Mouse (Mus musculus): ENCODE measurements around the gene Elmod2.
A peak's percentile ranks its signal among the peaks of the same experiment; 100 is the strongest.
"Not testable (repeated sequence)": the region's sequence is repeated elsewhere in the genome, so short reads cannot be mapped to it uniquely, and the experiment has no call there.

Elmod2 gene

DNA sequence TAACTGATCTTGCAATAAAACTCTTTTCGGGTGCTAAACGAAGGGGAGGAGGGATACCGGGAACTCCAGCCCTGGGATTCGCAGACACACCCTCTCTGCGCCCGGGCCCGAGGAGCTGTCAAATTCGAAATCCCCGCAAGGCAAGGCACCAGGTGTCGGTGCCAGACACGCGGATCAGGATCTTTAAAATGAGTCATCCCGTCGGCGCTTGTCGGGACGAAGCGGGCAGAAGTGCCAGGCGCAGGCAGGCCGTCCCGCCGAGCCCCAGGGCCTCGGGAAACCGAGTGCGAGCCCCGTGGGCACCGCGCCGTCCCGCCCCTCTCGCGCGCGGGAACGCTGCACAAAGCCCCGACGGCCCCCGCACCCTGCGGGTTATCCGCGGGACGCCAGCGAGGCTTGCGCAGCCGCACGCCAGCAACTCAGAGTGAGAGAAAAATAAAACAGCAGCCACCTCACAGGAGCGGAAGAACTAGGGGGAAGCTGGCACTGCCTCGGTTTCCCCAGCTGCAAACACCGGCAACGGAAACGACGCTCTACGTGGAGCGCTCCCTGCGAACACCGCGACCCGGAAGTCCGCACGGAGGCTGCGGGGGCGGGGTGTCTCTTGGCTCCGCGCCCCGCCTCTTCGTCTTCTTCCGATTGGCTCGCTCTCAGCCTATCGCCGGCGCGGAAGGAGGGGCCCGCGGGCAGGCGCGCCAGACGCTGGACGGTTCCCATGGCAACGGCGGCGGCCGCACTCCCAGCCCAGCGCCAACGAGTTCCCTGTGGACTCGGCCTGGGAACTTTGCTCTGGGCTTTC is at the start of gene Elmod2:
Gene Elmod2 (minus strand): TSS at position 588 of the 799 bp plus-strand sequence.
- DNase-seq (ENCODE audit: extremely low read depth, low read depth, low spot score) = peak; percentile 23

GRCm38 (mm10) chr8:83381016-83381415 is 48.7 kb upstream of the Elmod2 start:
- DNase-seq (ENCODE audit: extremely low read depth, low read depth, low spot score) = no peak

DNA sequence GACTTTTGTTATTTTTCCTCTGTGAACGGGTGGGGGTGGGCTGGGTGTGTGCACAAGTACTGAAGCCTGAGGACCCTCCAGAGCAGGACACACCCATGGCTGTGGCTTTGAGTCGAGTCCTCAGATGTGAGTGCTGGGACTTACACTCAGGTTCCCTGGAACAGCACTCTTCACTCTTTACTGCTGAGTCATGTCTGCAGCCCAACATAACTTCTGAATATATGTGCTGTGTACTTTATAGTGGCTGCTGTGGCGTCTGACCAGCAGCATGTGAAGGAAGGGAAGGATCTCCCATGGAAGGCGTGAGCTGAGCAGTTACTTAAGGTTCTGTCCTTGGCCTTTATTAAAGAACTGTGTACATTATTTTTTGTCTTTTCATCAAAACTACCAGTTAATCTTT is 47.9 kb upstream of the Elmod2 start:
- DNase-seq (ENCODE audit: extremely low read depth, low read depth, low spot score) = no peak

DNA sequence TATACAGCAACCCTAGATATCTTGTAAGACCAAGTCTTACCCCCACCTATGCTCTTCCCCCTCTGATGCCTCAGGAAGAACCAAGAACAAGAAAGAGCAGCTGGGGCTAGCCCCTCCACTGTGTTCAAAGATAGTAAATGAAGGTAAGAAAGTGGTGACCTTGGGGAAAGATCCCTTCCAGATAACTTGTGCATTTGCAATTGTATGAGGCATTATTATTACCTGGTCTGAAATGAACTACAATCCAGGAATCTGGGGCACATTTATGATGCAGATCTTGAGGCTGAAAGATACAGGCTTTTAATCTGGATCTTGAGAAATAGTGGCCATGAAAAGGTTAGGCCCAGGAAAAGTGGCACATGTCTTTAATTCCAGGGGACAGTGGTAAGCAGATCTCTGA is 44.9 kb upstream of the Elmod2 start:
- no peak for DNase-seq (ENCODE audit: extremely low read depth, low read depth, low spot score)

GRCm38 (mm10) chr8:83363156-83363769 is 31.0 kb upstream of the Elmod2 start:
- no peak for DNase-seq (ENCODE audit: extremely low read depth, low read depth, low spot score)

DNA sequence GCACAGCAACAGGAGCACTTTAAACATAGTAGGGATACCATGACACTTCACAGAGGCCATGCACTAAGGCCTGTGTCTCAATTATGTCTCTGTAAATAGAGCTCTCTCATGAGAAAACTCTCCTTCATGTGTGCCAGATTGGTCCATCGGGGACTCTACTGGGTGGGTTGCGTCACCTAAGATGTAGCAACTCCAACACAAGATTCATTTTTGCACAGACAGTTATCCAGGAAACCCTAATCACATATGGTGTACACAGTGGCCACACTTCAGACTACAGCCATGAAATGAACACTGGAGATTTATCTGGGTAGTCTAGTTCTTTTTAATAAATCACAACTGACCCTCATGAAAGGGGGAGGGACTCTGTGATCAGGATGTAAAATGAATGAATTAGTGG is 19.0 kb upstream of the Elmod2 start:
- DNase-seq (ENCODE audit: extremely low read depth, low read depth, low spot score) = no peak

- DNase-seq (ENCODE audit: extremely low read depth, low read depth, low spot score) = no peak
These were observed 16.0 kb upstream of the Elmod2 start, which contains the start of gene Mgat4d for GRCm38 (mm10) chr8:83348263-83348662. Gene Mgat4d (plus strand): TSS chr8:83348471.

- DNase-seq (ENCODE audit: extremely low read depth, low read depth, low spot score) = no peak
These were observed 10.4 kb upstream of the Elmod2 start for GRCm38 (mm10) chr8:83342693-83343092.

GRCm38 (mm10) chr8:83342076-83342475 is 9.8 kb upstream of the Elmod2 start:
- no peak for DNase-seq (ENCODE audit: extremely low read depth, low read depth, low spot score)

DNA sequence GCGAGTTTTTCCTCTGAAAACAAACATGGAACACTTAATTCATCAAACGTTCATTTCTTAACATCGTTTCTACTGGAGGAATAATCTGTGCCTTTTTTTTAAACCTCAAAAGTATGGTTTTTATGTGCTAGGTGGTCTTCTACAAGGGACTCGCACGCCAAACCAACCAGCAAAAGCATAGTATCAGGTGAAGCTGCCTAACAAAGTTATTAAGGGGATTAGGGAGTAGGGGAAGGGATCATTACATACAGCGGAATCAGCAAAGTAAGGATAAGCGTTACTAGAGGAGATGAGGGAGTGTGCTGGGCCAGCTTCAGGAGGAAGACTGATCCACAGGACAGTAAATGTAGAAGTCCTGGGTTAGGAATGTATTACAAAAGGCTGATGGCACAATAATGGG is 578 bp upstream of the Elmod2 start:
- DNase-seq (ENCODE audit: extremely low read depth, low read depth, low spot score) = no peak

DNA sequence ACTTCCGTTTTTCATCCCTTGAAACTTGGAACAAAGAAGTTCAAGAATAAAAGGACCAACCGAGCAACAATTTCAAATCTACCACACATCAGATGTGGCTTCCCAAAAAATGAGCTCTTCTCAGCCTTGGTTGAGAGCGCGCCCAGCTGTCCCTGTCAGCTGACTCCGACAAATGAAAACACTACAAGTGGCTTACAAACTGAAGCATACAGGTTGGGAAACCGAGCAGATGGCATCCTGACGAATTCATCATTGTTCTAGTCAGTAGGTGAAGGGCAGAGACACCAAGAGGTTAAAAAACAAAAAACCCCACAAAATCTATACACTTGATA is 753 bp downstream of the Elmod2 start:
- DNase-seq (ENCODE audit: extremely low read depth, low read depth, low spot score) = peak; percentile 10

DNA sequence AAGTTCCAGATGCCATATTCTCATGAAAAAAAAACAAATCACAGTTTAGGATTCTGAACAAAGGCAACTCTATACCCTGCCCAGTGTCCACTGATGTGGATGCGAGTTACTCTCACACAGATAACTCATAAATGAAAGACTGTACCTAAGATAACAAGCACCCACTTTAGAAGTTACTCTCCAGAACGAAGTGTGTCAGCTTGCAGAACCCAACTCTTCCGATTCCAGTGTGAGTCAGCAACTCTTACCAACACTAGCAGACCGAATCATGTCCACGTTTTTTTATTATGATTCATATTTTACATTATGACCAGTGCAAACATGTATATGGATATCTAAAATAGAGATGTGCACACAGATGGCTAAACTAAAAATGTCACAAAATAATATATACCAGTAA is 4.4 kb downstream of the Elmod2 start:
- DNase-seq (ENCODE audit: extremely low read depth, low read depth, low spot score) = no peak

DNA sequence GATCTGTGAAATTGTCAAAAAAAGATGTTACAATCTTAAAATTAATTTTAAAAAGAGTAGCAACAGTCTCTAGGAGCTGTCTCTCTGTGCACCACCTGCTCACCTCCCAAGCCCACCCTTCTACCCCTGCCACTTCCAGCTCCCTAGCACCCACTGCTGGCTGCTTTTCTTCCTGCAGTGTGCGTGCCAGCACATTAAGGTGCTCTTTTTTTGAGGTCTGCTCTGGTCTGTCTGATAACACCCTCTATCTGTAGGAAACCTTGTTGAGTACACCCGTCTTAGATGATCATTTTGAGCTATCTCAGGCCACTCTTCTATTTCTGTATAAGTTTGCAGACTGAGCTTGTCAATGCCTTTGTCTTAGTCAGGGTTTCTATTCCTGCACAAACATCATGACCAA is 9.2 kb downstream of the Elmod2 start:
- DNase-seq (ENCODE audit: extremely low read depth, low read depth, low spot score) = no peak

DNA sequence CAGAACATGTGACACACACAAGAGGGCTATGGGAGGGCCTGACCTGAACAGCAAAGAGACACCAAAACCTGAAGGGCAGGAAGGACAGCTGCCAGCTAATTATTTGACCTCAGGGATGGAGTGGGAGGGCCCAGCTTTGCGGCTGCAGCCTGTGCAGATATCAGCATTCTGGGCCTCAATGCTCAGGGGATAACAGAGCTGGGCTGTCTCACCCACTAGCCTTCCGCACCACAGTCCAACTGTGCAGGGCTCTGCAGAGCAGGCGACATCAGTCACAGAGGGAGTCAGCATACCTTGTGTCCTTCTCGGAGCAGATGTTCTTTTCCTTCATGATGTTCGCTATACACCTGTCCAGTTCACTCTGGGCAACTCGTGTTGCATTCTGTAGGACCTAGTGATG is 9.9 kb downstream of the Elmod2 start:
- DNase-seq (ENCODE audit: extremely low read depth, low read depth, low spot score) = no peak

DNA sequence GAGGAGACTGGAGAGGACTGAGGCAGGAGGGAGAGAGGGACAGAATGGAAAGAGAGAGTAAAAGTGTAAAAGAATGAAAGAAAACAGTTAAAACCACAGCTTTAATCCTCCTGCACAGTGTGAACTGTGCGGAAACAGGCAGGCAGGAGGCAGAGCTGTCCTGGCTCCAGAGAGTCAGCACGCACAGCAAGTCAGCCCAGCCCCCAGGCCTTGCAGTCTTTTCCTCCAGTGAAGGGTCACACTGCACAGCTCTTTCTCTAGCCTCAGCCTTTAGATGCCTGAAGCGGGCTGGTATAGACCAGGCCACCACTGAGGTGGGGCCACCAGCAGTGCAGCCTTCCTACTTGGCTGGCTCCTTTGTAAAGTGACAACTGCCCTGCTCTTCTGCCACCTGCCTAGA is 11.7 kb downstream of the Elmod2 start:
- DNase-seq (ENCODE audit: extremely low read depth, low read depth, low spot score) = no peak

DNA sequence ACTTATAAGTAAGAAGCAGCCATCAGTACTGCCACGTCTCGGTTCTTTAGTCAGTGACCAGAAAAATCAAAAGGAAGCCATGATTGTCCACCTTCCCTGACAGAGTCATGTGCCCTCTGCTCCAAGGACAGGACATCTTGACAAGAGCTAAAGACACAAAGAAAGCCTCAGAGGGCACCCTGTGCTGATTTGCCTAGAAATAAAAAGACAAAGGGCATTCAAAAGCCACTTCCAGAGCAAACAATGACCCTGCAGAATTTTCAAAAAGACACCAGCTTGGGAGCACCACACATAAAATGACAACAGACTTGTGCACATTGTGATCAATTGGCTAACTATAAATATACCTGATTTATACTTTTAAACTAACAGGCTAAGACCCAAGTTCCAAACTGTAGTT is 16.6 kb downstream of the Elmod2 start:
- no peak for DNase-seq (ENCODE audit: extremely low read depth, low read depth, low spot score)

- DNase-seq (ENCODE audit: extremely low read depth, low read depth, low spot score) = not testable (repeated sequence)
These were observed 17.2 kb downstream of the Elmod2 start for GRCm38 (mm10) chr8:83315084-83315483.

DNA sequence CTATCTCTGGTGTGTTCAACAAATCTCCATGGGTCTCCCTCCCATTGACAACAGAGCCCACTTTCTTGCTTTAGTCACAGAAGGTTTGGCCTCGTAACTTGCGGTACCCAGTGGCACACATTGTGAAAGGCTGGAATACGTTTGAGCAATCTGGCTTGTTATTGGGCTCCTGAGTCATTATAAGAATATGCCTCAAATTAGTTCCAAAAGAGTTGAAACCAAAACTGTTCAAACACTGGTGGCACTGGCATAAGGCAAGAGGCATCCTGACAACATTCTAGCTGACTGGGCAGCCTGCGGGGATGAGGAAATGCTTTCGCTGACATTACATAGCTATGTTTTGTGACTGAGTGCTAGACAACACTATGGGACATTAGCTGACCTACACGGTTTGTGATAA is 22.4 kb downstream of the Elmod2 start:
- DNase-seq (ENCODE audit: extremely low read depth, low read depth, low spot score) = no peak

DNA sequence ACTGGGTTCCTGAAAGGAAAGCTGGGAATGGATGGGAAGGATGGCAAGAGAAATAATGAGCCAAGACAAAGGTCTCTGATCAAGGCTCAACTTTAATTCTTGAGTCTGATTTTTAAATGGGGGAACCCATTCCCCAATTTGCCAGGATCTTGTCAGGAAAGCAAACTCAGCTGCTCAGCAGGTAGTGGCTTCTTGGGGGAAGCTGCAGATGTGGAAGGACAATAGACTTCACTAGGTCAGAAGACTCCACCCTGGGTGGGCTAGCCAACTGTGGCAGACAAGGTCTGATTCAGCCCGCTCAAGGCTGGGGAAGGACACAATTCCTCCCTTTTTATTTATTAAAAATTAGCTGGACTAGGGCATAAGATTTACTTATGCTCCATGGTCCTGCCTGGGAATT is 27.3 kb downstream of the Elmod2 start:
- no peak for DNase-seq (ENCODE audit: extremely low read depth, low read depth, low spot score)

DNA sequence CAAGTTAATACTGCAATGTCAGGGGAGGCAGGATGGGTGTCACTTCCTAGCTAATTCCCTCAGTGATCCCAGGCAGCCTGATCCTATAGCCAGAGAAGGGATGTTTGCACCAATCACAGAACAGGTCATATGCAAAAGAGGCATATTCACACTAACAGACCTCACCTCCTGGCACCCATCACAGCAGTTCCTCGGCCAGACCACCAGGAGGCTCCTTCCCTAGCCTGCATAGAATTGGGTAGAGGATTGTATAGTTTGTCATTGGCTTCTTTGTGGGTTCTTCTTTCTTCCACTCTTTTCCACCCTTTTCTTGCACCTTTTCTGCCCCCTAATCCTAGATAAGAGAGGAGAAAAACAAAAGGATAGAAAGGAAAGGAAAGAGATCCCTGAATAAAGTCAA is 32.2 kb downstream of the Elmod2 start:
- DNase-seq (ENCODE audit: extremely low read depth, low read depth, low spot score) = no peak

DNA sequence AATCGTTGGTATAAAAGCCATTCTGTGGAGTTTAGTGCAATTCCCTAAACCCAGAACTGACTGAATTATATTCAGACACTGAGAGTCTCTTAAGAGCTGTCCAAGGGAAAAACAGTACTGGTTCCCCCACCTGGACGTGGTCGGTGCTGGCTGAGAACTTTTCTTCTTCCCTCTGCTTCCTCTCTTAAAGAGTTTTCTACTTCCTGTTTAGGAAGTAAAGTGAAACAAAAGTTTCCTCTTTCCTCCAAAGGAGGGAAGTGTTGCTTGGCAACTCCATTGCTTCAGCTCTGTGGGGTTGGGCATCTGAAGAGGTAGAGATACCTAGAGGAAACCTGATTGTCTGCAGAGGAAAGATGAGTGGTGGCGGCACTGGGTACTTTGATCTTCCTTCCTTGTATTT is 34.9 kb downstream of the Elmod2 start:
- no peak for DNase-seq (ENCODE audit: extremely low read depth, low read depth, low spot score)

- DNase-seq (ENCODE audit: extremely low read depth, low read depth, low spot score) = no peak
These were observed 42.1 kb downstream of the Elmod2 start, which contains the start of gene Ucp1 for GRCm38 (mm10) chr8:83290176-83290575. Gene Ucp1 (plus strand): TSS chr8:83290352.

GRCm38 (mm10) chr8:83285391-83285790 is 46.9 kb downstream of the Elmod2 start:
- no peak for DNase-seq (ENCODE audit: extremely low read depth, low read depth, low spot score)
